Mouse (Mus musculus) WW6 (cell line): ENCODE data around the gene Osbpl9.
A peak's percentile ranks its signal among the peaks of the same experiment; 100 is the strongest.

Experiments used
- DNase-seq: peaks from one replicate; pipeline ENCODE4 v3.0.0-alpha.2; 2013; ENCODE audit warnings: low read depth, low spot score

Gene Osbpl9

GRCm38 (mm10) chr4:109134955-109135354 lies 67.1 kb downstream of the Osbpl9 start:
- no peak for DNase-seq

- DNase-seq: no peak
These were observed 70.7 kb downstream of the Osbpl9 start for GRCm38 (mm10) chr4:109131256-109131872.

- DNase-seq: no peak
These were observed 73.1 kb downstream of the Osbpl9 start for GRCm38 (mm10) chr4:109128971-109129370.

GRCm38 (mm10) chr4:109128017-109128416 lies 74.1 kb downstream of the Osbpl9 start:
- no peak for DNase-seq

GRCm38 (mm10) chr4:109126834-109127564 lies 75.1 kb downstream of the Osbpl9 start:
- no peak for DNase-seq

- no peak for DNase-seq
These were observed 76.2 kb downstream of the Osbpl9 start for GRCm38 (mm10) chr4:109125746-109126425.

- no peak for DNase-seq
These were observed 79.1 kb downstream of the Osbpl9 start for GRCm38 (mm10) chr4:109122830-109123555.

GRCm38 (mm10) chr4:109120735-109121134 lies 81.3 kb downstream of the Osbpl9 start:
- no peak for DNase-seq

GRCm38 (mm10) chr4:109119641-109120125 lies 82.4 kb downstream of the Osbpl9 start:
- no peak for DNase-seq

- no peak for DNase-seq
These were observed 83.8 kb downstream of the Osbpl9 start for GRCm38 (mm10) chr4:109118327-109118659.

GRCm38 (mm10) chr4:109117596-109118326 lies 84.3 kb downstream of the Osbpl9 start:
- peak; percentile 85 for DNase-seq

GRCm38 (mm10) chr4:109116938-109117337 lies 85.1 kb downstream of the Osbpl9 start:
- no peak for DNase-seq

- no peak for DNase-seq
These were observed 85.6 kb downstream of the Osbpl9 start for GRCm38 (mm10) chr4:109116494-109116893.

- no peak for DNase-seq
These were observed 86.3 kb downstream of the Osbpl9 start for GRCm38 (mm10) chr4:109115742-109116141.

- DNase-seq: no peak
These were observed 87.8 kb downstream of the Osbpl9 start for GRCm38 (mm10) chr4:109114308-109114707.

- no peak for DNase-seq
These were observed 89.1 kb downstream of the Osbpl9 start for GRCm38 (mm10) chr4:109112915-109113505.

GRCm38 (mm10) chr4:109110978-109111377 lies 91.1 kb downstream of the Osbpl9 start:
- DNase-seq: no peak

GRCm38 (mm10) chr4:109109686-109110085 lies 92.4 kb downstream of the Osbpl9 start:
- no peak for DNase-seq

- DNase-seq: no peak
These were observed 93.1 kb downstream of the Osbpl9 start for GRCm38 (mm10) chr4:109109012-109109411.

GRCm38 (mm10) chr4:109106594-109106993 lies 95.5 kb downstream of the Osbpl9 start:
- DNase-seq: no peak

GRCm38 (mm10) chr4:109106034-109106433 lies 96.0 kb downstream of the Osbpl9 start:
- DNase-seq: no peak
